Mouse (Mus musculus): ENCODE results near the gene Map2k2. TPM values are rescaled to one million over a fixed set of nuclear protein-coding genes. Genes with fewer than 3 reads are reported as not detected.
A peak's percentile ranks its signal among the peaks of the same experiment; 100 is the strongest.

The Map2k2 gene
- total RNA-seq, 2 experiments from 2014 or later = 132 to 141 TPM

GRCm38 (mm10) chr10:81106113-81106721 lies 502 bp downstream of the Map2k2 start:
- peak; percentile 82 to 83 for DNase-seq

- DNase-seq = no peak
These were observed 7.2 kb downstream of the Map2k2 start for GRCm38 (mm10) chr10:81112946-81113345.

- DNase-seq = no peak
These were observed 13.9 kb downstream of the Map2k2 start for GRCm38 (mm10) chr10:81119625-81120024.

- DNase-seq = no peak
These were observed 14.9 kb downstream of the Map2k2 start for GRCm38 (mm10) chr10:81120650-81121049.

GRCm38 (mm10) chr10:81122889-81123288 lies 17.2 kb downstream of the Map2k2 start:
- DNase-seq = no peak

- no peak for DNase-seq
These were observed 17.8 kb downstream of the Map2k2 start for GRCm38 (mm10) chr10:81123500-81123899.

GRCm38 (mm10) chr10:81134181-81134587 lies 28.5 kb downstream of the Map2k2 start:
- no peak for DNase-seq

- DNase-seq = peak; percentile 59 to 60
These were observed 29.4 kb downstream of the Map2k2 start, which contains the start of gene Zbtb7a for GRCm38 (mm10) chr10:81134966-81135681. Gene Zbtb7a (plus strand): TSS chr10:81135220.

- DNase-seq = peak in 1 of 2 experiments; percentile 68
These were observed 30.4 kb downstream of the Map2k2 start for GRCm38 (mm10) chr10:81135831-81136705.

- peak; percentile 79 to 83 for DNase-seq
These were observed 31.1 kb downstream of the Map2k2 start for GRCm38 (mm10) chr10:81136706-81137231.

GRCm38 (mm10) chr10:81137252-81138130 lies 31.8 kb downstream of the Map2k2 start:
- DNase-seq = peak; percentile 100

GRCm38 (mm10) chr10:81138131-81138782 lies 32.5 kb downstream of the Map2k2 start:
- no peak for DNase-seq

- no peak for DNase-seq
These were observed 33.3 kb downstream of the Map2k2 start for GRCm38 (mm10) chr10:81138821-81139528.

GRCm38 (mm10) chr10:81139529-81139846 lies 33.8 kb downstream of the Map2k2 start:
- DNase-seq = no peak

GRCm38 (mm10) chr10:81140005-81140404 lies 34.3 kb downstream of the Map2k2 start:
- no peak for DNase-seq

GRCm38 (mm10) chr10:81140717-81141454 lies 35.2 kb downstream of the Map2k2 start:
- no peak for DNase-seq

- no peak for DNase-seq
These were observed 35.9 kb downstream of the Map2k2 start for GRCm38 (mm10) chr10:81141455-81142210.

GRCm38 (mm10) chr10:81142551-81142981 lies 36.9 kb downstream of the Map2k2 start:
- no peak for DNase-seq

GRCm38 (mm10) chr10:81143157-81143633 lies 37.5 kb downstream of the Map2k2 start:
- no peak for DNase-seq
